Mouse (Mus musculus): Measurements from ENCODE around the gene Mcoln3.
A peak's percentile ranks its signal among the peaks of the same experiment; 100 is the strongest.

Mcoln3 gene

DNA sequence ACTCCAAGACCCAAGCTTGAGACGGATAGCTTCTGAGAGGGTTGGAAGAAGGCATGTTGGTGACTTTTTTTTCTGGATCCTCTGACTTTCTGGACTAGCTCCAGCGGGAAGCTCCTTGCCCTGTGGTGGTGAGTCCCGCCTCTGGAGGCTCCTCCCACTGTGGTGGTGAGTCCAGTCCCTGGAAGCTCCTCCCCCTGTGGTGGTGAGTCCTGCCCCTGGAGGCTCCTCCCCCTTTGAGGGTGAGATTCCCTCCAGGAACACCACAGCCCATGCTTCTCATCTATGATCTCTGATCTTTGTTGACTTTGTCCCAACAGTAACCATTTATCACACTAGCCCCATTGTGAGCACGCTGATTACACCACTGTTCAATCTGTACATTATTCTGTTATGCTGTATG, 44.9 kb downstream of the Mcoln3 start:
- no peak for ATAC-seq (ENCODE audit: insufficient number of reproducible peaks, low FRiP score, low TSS enrichment)

DNA sequence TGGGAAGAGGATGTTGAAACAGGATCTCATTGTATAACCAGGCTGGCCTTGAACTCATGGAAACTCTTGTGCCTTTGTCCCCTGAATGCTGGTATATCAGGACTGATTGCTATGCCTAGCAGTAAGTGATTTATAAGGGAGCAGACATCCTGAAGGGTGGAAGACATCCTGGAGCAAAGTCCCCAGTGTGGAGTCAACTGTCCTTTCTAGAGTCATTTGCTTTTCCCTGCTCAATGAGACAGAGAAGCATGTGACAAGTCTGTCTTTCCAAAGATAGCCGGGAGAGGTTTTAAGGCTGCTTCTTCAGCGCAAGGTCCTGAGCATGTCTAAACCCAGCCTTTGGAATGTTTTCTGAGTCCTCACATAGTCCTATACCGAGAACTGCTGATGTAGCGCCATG, 52.1 kb downstream of the Mcoln3 start:
- ATAC-seq (ENCODE audit: insufficient number of reproducible peaks, low FRiP score, low TSS enrichment) = no peak

DNA sequence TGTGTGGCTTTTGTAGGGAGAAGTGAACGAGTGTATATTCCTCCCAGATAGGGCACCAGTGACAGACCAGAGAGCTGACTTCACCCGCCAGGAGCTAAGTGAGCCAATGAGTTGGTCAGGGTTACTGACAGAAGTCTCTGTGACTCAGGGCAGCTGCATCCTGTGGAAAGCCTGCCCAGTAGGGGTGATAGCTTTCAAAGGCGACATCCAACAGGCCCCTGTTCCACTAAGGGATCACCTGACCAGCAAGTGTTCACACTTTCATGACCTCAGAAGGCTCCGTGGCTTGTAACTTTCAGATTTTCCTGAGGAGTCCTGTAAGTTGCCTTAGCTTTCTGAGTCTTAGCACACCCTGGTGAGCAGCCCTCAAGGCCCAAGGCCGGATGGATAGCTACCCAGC, 55.8 kb downstream of the Mcoln3 start:
- ATAC-seq (ENCODE audit: insufficient number of reproducible peaks, low FRiP score, low TSS enrichment) = no peak

DNA sequence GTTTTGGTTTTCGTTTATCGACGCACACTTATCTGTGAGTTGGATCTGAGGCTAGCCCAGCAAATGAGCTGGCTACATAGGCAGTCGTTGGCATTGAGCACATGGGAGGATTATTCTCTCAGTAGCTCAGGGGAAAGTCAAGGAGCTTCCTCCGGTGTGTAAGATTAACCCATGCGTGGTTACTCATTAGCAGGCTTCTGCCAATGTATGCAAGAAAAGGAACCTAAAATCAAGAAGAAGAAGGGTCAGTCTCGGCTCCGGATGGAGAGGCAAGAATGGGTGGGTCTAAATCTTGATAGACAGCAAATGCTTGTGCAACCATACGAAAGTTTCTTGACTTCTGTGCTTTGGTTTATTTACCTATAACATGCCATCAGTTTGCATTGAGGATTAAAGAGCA, 57.0 kb downstream of the Mcoln3 start:
- no peak for ATAC-seq (ENCODE audit: insufficient number of reproducible peaks, low FRiP score, low TSS enrichment)

DNA sequence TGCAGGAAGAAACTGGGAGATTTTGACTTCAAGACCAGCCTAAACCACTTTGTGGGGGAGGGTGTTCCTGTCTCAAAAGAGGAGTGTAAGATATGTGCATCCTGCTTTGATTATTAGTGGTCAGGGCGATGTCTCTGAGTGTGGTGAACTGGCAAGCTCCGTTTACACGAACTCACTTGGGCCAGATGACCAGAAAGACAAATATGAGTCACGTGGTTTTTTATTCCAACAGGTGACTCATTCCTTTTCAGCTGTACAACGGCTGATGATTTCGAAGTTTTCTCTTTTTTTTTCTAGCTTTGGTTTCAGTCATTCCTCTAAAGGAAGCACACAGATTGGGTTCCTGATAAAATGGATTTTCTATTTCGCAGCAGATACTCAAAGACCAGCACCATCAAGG, 60.0 kb downstream of the Mcoln3 start:
- no peak for ATAC-seq (ENCODE audit: insufficient number of reproducible peaks, low FRiP score, low TSS enrichment)

DNA sequence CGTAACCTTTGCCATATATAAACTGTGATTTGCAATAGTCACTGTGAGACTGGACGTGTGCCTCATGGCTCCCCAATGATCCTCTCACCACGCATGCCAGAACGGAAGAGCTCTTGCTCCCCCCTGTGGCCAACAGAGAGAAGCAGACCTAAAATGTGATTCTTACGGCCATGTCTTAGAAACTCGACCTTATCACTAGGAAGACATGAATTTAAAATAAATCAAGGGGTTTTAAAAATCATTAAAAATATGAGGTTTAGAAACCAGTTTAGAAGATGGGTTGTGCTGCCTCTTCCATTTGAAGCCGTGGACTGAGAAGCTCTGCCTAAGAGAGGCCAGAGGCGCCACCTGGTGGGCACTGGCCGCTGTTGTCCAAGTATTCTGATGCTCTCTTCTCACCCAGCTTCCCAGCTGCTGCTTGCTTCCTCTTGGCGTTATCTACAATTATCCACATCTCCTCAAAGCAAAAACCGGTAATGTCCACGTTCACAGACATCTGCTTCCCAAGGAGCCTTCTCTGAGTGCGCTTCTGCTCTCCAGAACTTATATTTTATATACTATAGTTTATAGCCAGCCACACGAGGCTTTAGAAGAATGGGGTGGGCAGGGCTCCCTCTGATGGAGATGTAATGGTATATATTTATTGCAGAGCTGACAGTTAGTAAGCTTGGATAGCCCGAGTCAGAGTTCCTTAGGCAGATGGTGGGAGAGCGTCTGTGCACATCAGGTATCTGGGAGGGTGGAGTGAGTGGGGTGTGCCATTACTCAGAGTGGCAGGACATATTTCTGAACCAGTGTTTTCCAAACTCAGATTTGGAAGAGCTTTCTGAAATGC, 60.7 kb downstream of the Mcoln3 start:
- peak; percentile 83; the same call in 1 of the 2 replicates for ATAC-seq (ENCODE audit: insufficient number of reproducible peaks, low FRiP score, low TSS enrichment)

DNA sequence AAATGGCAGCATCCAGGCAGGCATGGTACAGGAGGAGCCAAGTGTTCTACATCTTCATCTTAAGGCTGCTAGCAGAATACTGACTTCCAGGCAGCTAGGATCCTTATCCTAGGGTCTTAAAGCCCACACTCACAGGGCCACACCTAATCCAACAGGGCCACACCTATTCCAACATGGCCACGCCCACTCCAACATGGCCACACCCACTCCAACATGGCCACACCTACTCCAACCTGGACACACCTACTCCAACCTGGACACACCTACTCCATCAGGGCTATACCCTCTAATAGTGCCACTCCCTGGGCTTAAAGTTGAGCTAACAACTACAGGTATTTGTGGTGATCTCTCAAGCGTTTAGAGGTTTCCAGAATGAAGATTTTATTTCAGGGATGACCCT, 63.1 kb downstream of the Mcoln3 start:
- ATAC-seq (ENCODE audit: insufficient number of reproducible peaks, low FRiP score, low TSS enrichment) = no peak

DNA sequence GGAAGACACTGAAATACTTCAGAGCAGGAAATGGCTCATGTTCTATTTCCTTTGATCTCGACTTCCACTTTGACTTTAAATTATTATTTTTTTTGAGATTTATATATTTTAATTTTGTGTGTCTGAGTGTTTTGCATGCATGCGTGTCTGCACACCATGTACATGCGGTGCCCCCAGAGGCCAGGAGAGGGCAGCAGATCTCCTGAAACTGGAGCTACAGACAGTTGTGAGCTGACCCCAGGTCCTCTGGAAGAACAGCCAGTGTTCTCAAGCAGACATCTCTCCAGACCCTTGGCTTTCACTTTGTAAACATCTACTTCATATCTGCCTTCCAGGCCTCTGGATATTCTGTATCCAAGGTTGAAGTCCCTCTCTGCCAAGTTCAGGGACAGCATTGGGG, 63.7 kb downstream of the Mcoln3 start:
- no peak for ATAC-seq (ENCODE audit: insufficient number of reproducible peaks, low FRiP score, low TSS enrichment)

DNA sequence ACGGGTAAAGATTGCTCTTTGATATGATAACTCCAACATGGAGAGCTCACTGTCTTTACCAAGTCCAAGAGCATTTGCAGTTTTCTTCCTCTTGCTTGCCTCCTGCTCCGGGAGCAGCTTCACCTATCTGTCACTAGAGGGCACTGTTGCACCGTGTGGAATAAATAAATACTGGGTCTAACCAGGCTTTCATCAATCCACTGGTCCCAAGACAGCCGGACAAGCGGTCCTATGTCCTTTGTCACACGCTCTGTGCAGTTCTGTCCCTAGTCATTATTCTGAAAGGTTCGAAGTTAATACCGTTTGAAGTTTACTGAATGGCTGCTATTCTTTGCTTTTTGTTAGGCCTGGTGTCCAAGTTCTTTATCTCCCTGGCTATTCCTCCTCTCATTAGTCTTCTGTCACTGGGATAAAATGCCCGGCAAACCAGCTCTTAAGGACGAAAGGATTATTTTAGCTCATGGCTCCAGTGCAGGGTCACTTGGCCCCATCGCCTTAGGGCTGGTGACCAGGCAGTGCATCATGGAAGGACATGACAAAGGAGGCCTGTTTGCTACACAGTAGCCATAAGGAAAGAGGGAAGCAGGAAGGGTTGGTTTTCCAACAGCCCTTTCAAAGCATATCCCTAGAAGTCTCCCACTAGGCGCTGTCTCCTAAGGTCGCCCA, 67.9 kb downstream of the Mcoln3 start:
- ATAC-seq (ENCODE audit: insufficient number of reproducible peaks, low FRiP score, low TSS enrichment) = peak; percentile 53

DNA sequence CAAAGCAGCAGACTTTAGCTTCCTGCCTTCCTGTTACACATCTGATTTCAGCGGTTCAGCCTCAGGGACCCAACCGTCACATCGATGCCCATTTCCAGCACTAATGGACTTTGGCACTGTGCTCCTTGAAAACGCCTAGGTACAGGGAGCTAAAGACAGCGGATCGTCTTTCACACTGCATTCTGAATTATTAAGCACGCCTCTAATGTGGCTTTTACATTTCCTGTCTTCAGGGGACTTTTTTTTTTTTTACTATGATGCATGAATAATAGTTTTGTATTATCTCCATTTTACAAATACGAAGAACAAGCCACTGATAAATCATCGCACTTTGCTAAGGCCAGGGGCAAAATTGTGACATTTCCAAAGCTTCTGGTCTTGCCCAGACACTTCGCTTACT, 68.8 kb downstream of the Mcoln3 start:
- no peak for ATAC-seq (ENCODE audit: insufficient number of reproducible peaks, low FRiP score, low TSS enrichment)

DNA sequence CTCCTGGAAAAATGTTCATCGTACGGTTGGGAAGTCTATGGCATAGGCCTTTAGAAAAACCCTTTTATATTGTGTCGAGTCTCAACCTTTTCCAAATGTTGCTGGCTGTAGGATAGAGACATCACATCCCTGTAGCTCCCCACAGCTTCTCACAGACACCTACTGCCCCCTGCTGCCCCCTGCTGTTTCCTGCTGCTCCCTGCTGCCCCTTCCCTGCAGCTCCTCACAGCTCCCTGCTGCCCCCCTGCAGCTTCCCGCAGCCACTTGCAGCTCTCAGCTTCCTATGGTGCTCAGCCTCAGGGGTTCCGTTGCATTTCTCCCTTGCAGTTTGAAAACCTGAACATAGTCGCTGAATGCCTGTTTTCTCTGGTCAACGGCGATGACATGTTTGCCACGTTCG, 72.7 kb downstream of the Mcoln3 start:
- ATAC-seq (ENCODE audit: insufficient number of reproducible peaks, low FRiP score, low TSS enrichment) = no peak
